Mouse (Mus musculus) heart, postnatal 25 days (tissue): ENCODE data around the gene Arl4c. TPM values are rescaled to one million over a fixed set of nuclear protein-coding genes. Genes with fewer than 3 reads are reported as not detected.

Experiments
- DNase-seq: peaks from one replicate; pipeline ENCODE4 v3.0.0; 2022; ENCODE audit warnings: low spot score
- intact Hi-C: fragments of 180-260 bp; cut with DNase I; formaldehyde crosslinking; loops from one replicate; pipeline ENCODE4 v1.15.1; 2025
- total RNA-seq, 2 experiments: library from RNA; stranded (reverse); gene quantifications; 2 replicates each; pipeline ENCODE4 v1.2.3; 2021

The Arl4c gene
- total RNA-seq, 2 experiments from 2014 or later = 6.4 to 6.9 TPM

DNA sequence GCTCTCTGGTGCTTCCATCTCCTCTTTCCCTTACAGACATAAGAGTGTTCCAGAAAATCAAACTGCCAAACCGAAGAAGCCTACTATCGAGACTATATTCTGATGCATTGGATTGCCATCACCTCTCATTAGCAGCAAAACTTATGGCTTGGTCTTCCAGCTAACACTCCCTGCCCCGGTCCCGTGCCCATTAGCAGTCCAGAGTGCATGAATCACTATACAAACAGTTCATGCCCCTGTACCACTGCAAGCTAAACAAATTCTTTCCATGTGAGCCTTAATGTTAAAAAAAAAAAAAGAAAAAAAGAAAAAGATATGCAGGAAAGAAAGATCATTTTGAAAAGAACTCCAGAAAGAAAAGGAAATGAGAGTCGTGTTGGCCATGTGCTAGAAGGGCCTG is 39.3 kb downstream of the Arl4c start:
- intact Hi-C loops = no loop called here
- DNase-seq = no peak

DNA sequence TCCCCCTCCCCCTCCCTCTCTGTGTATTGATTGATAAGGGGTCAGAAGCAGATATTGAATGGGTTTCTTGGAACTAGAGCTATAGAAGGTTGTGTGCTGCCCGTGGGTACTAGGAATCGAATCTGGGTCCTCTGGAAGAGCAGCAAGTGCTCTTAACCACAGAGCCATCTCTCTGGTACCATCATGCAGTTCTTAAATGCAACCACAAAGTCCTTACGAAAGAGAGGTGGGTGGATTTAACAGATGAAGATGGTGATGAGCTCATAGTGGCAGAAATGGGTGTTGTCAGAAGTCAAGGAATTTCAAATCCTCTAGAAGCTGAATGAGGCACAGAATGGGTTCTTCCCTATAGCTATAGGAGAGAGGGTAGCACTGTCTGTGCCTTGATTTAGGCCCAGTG is 40.8 kb downstream of the Arl4c start:
- no peak for DNase-seq
- intact Hi-C loops = no loop called here

DNA sequence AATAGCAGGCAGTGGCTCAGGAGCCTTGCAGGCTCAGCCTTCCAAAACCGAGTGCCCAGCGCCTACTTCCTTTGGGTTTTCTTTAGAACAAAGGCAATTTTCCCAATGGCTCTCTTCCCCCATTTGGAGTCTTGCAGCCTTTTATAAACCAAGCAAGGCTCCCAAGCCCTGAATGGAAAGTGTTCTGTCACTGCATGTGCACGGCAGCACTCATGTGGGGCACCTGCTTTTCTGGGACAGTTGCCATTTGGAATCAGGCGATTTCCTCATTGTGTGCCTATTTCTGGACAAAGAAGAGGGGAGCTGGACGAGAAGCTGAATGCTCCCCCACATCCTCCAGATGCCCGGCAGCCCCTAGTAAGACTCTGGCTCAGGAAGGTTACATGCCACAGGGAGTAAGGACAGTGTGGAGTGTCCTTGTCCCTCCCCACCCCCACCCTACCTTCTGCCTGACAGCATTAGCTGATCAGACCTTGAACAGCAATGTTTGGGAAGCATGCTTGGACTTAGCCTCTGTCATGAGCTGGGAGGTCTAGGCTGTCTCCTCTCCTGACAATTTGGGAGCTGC is 43.6 kb downstream of the Arl4c start:
- intact Hi-C loops = loop anchor here (5.0 kb wide), 2 partner anchors 44 to 81 kb away; partner anchors contain the start of gene Arl4c
- DNase-seq = peak; percentile 44

DNA sequence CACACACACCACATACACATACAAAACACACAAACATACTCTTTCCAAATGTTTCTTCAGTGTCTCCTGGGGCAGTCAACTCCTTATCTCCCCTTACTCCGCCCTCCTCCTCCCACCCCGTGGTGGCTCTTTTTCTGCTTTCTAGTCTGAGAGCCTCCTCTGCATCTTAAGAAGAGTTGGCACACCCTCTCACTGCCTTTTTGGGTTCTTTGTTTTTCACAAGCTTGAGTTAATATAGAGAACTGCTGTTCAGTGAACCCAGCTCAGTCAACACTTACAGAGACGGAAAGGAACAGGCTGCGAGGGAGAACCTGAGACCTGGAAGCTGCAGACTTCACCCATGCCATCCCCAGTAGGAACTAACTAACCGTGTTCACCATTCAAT is 45.9 kb downstream of the Arl4c start:
- no peak for DNase-seq
- intact Hi-C loops = loop anchor here (5.0 kb wide), 2 partner anchors 46 to 79 kb away; partner anchors contain the start of gene Arl4c

DNA sequence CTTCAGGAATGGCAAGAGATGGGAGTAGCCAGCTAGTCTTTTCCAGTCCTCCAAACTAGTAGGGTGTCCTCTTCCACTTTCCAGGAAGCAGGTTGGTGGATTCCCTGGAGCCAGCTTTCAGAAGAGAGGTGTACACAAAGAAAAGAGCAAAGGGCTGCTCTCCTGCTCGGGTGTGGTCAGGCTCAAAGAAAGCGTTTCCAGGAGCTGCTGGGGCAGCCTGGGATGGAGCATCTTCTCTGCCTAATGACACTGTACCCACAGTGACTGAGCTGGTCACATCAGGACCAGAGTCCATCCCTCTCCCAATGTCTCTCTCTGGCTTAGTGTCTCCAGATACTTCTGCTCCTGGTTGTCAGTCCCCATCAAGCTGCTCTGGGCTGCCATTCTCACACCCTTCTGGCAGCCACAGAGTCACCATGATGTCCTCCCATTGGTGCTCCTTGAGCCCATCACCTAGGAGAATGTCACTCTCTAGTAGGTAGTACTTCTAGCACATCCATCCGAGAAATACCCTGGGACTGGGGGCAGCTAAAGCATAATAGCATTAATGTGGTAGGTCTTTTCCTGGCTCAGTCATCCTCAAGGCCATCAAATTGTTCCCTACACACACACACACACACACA is 46.4 kb downstream of the Arl4c start:
- DNase-seq = no peak
- intact Hi-C loops = loop anchor here (5.0 kb wide), 2 partner anchors 47 to 78 kb away; partner anchors contain the start of gene Arl4c

DNA sequence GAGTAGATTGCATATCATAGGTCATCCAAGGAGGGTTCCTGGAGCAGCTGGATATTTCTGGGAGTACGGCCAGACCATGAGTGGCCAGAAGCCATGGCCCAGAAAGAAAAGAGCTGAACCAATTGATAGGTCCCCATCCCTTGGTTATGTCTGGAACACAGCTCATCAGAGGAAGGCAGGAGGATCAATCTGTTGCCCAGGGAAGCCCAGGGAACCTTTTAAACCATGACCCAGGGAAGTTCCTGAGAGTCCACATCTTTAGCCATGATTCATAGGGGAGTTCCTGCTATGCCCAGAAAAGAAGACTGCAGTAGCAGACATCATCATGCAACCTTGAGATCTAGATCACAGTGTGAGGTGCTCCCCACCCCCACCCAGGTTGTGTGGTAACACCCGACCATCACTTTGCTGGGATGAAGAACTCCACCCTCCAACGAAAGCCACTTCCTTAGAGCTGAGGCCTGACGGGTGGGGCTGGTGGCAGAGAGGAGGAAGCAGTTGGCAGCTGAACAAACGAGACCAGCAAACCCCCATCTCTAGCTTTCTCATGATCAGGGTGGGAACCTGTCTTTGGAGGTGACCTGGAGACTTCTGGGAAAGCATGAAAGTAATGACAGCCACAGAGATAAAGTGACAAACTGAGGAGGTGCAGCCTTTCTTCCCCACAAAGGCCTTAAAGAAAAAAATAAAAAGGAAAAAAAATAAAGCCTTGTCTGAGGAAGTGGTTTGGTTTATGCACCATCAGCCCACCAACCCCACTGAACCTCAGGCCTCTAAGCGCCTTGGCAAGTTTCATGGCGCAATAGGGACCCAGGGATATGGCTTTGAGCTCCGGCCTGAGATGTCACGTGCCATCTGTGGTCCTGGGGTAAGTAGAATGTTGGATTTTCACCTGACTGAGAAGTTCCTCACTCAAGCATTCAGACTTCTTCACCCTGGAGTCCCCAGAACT is 47.2 kb downstream of the Arl4c start:
- intact Hi-C loops = loop anchor here (5.0 kb wide), 2 partner anchors 48 to 77 kb away; partner anchors contain the start of gene Arl4c
- DNase-seq = no peak

DNA sequence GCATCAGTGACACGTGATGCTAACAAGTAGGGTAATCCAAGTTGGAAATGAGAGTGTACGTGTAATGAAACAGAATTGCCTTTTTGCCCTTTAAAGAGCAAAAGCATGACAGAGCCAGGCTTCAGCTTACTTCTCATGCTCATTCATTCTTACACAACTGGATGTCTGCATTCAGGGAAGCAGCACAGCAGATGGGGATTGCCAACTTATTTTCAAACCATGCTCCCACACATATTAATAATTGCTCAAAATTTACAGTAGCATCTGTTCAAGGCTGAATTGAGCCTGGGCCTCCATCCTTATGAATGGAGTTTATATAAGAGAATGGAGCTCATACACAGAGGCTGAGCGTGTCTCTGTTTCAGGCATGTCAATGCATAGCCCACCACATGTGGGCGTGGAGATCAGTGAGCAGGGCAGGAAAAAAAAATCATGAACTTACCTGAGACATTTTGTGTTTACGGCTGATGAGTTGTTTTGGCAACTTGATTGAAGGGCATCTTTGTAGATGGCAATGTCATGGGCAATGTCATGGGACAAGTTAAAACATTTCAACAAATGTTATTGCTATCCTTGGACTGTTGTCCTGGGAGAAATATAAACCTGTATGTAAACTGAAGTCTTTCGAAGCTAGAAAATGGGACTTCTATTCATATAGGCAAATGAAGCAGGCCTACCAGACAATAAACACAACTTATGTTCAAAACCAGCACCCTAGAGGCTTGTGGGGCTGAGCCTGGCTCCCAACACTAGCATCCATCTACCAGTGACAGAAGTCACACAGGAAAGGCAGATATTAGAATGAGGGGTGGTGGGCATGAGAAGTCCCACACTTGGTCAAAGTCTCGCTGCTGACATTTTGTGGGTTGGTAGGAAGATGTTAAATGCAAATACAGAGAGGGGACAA is 48.2 kb downstream of the Arl4c start:
- intact Hi-C loops = no loop called here
- no peak for DNase-seq

DNA sequence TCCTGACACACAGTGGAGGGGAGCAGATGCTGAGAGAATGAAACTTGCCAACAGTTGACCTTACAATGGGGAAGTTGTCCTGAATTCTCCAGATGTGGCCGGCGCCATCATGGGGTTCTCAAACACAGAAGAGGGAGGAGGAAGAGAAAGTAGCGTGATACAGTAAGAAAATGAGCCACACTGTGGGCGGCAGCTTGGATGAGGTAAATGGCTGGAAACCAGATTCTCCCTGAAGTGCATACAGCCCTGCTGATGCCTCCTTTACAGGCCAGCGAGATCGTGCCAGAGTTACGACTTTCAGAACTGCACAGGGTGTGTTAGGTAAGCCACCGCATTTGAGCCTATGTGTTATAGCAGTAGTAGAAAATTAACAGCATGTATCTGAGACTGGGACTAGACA is 49.3 kb downstream of the Arl4c start:
- intact Hi-C loops = no loop called here
- no peak for DNase-seq

DNA sequence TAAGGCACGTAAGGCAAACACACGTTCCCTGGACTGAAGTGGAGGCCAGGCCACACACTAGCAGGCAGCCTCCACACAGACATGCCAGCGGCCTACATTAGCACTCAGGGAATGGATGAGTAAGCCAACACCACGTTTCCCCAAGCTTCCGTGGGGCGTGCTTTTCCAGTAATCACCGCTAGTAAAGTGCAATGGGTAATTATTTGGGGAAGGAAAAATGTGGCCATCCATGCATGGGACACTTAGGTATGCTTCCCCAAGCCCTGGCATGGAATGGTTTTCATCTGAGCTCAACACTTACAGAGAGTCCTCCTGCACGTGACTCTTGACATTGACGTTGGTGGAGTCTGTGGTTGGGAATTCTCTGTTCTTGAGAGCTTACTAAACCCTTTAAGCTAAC is 50.4 kb downstream of the Arl4c start:
- DNase-seq = no peak
- intact Hi-C loops = no loop called here

DNA sequence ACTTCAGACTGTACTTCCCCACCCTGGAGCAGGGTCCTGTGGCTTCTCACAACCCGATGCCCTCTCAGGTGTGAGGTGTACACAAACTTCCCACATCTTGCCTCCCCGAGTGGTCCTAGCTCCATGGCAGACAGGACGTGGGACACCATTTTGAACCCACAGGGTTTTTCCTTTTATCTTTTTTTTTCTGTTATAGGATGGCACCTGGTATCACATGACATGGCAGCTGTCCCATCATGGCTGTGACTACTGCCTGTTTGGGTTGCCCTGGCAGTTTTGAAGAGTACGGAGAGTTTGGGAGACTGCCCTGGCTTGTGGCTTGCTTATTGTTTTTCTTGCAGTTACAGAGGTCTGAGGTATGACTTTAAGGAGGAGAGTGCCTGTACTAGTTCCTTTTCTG is 53.3 kb downstream of the Arl4c start:
- intact Hi-C loops = no loop called here

DNA sequence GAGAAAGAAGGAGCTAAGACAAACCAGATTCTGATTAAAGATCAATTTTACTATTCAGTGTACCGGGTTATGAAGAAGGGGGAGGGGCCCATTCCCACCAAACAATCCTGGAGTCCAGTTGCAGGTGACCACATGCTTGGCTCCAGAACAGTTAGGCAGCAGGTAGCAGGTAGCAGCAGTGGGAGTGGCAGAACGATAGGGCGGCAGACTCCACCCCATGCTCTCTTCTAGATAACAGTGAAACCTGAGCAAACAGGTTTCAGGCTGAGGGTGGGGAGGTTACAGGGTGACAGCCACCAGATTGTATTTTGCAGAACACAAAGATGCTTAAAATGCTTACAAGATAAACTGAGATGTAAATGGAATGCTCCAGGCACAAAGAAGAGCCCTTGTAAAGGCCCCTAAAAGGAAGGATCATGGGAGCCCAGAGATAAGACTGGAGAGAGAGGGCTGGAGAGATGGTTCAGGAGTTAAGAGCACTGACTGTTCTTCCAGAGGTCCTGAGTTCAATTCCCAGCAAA is 56.4 kb downstream of the Arl4c start:
- intact Hi-C loops = no loop called here
- no peak for DNase-seq

More for the DNA sequence above, 53.3 kb downstream of the Arl4c start:
- DNase-seq = no peak

DNA sequence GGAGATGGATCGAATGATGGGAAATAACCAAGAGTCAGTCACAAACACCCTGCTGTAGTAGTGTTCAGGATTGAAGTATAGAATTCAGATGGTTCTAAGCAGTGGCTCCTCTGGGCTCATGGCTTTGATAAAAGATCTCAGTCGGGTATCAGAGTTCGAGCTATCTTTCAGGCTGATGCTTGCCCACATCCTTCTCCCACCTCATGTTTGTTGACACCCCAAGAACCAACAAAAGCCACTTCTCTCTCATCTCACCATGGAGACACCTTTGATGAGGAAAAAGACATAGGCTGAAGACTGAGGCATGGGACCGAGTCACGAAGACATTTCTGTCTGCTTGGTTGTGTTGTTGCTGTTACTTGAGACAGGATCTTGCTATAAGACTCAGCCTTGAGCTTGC is 57.6 kb downstream of the Arl4c start:
- intact Hi-C loops = no loop called here
- DNase-seq = no peak

DNA sequence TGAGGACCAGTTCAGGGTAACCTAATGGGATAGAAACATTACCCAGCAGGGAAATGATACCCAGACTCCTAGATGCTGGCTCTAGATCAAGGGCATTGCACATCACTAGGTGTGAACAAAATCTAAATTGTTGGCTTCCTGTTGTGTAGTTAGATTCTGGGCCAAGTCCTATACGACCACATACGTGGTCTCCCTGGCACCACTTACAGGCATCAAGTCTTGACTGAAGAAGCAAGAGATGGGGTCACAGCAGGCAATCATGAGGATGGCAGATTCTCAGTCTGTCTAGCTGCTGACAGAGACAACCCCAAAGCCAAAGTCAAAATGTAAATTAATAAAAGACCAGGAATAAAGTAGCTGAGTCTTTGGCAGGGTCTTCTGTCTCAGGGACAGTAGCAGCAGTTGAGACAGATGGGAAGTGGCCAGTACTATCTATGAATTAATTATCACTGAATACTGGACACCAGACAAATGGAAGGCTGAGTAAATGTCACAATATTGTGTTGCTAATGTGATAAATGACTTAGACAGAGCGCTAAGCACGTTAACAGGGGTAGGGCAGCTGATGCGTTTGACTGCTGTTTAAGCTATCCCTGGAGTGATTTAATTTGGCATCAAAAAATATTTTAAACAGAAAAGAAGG is 58.7 kb downstream of the Arl4c start:
- DNase-seq = no peak
- intact Hi-C loops = no loop called here

DNA sequence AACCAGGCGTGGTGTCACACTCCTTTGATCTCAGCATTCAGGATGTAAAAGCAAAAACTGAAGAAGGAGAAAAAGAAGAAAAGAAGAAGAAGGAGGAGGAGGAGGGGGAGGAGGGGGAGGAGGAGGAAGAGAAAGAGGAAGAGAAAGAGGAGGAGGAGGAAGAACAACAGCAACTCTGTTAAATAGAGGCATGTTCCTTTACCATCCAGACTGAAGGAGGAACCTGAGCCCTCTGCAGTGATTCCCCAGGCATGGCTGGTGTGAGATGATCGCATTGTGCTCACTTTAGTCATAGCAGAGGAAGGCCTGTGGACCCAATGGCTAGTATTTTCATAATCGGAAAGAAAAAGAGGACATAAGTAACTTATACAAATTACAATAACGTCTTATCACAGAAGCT is 59.3 kb downstream of the Arl4c start:
- DNase-seq = no peak
- intact Hi-C loops = no loop called here

DNA sequence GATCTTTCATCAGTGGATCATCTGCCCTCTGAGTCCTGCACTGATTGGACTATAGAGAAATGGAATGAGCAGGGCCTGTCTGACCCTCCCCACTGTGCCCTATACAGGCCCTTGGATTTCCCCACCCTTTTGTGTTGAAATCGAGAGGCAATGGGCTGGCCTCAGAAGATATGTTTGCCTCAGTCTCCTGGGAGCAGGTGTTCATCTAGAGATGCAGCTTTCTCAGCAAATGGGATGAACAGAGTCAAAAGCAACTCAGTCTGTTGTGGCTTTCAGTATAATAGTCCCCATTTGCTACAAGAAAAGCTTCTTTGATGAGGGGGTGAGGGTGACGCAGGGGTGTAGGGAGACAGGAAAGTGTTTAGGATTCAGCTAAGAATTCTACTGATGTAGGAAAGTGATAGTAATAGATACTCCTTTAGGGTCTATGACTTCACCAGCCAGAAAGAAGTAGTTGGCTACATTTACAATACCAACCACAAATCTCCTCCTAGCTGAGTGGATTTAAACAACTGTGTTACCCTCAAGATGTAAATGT is 60.3 kb downstream of the Arl4c start:
- intact Hi-C loops = no loop called here
- no peak for DNase-seq

DNA sequence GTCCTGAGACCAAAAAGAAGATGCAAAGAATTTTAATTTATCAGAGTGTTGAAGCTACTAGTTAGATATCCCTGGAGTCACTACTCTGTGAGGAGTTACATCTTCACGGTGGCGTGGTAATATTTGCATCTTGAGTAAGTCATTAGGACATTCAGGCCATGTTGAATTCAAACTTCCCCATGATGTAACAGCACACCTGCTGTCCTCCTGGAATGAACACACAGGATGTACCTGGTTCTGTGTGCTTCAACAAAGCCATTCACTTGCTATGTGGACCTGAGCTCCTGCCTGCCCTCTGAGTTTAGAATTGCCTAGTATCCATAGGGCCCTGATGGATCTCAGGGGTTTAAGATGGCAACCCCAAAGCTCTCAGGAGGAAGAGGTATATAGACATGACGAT is 60.8 kb downstream of the Arl4c start:
- intact Hi-C loops = no loop called here

DNA sequence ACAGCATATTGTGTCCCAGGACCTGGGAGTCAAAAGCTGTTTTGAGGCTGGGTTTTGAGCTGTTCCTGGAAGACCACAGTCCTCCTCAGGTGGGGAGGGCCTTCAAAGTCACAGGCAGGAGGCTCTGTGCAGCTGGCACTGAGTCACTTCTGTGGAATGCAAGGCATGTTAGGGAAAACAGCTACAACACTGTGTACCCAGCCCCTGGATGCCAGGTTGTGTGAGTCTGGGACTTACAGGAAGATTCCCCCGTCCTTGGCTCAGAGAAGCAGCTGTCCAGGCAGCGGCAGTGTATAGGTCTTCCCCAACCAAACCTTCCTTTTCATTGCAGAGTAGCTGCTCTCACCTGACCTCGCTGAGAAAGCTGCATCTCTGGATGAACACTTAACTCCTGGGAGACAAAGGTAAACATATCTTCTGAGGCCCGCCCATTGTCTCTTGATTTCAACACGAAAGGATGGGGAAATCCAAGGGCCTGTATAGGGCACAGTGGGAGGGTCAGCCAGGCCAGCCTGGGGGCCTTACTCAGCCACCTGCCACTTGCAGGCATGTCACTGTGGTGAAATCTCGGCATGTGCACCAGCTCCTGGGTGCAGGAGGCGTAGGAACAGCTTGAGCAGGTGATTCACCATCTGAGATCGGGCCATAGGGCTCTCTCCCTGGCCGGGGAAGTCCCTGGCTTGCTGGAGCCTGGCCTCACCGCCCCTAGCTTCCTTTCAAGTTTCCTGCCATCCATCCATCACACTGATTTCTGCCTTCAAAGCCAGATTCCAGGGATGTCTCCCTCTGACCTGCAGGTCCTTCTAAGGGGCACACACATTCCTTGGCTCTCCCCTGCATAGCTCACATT is 62.4 kb downstream of the Arl4c start:
- intact Hi-C loops = no loop called here

More for the DNA sequence above, 60.8 kb downstream of the Arl4c start:
- no peak for DNase-seq

DNA sequence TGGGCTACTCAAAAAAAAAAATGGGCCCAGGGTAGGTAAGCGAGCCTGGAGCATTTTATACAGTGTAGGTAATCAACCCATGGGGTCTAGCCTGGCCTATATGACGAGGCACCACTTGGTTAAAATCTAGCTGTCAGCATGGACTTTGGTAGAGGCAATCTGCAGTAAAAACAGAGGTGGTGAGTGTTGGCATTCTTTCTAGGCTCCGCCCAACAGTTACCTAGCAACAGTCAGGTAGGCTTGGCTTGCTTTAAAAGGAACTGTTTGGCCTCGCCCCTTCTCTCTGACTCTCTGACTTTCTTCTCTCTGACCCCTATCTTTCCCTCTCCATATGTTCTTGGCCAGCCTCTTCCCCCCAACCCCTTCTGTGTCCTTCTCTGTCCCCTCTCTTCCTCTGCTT is 63.4 kb downstream of the Arl4c start:
- no peak for DNase-seq
- intact Hi-C loops = no loop called here

More for the DNA sequence above, 62.4 kb downstream of the Arl4c start:
- DNase-seq = no peak
